Mouse (Mus musculus): ENCODE measurements around the gene Rab26. TPM values are rescaled to one million over a fixed set of nuclear protein-coding genes. Genes with fewer than 3 reads are reported as not detected.

Rab26 gene
- total and polyA plus RNA-seq, 3 experiments = 0.36 to 1.3 (median 0.40) TPM

DNA sequence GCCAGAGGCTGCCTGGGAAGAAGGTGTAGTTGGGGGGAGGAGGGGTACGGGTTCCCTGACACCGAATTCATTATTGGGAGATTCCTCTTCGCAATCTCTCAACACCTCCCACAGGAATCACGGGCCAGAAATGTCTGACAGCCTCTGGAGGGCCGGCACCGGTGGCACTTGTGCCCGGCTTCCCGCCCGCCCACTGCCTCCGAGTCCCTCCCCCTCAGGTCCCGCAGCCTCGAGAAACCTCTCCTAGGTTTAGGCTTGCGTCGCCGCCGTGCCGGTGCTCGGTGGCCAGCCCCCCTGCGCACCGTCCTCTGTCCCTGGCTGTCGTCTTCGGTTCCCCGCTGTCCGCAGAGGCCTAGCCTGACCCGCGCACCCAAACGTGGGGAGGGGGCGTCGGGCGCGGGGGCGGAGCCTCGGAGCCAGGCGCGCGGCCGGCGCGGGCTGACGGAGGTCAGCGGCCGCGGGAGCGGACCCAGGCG, 45.8 kb downstream of the Rab26 start, which contains the start of gene Caskin1:
Gene Caskin1, plus strand, starts transcription at position 416 of the 476 bp plus-strand sequence.
- dilution Hi-C loops (cut with MboI; ENCODE audit: extremely low pct_ligation_motif_present, extremely low pct_unique_long_range_greater_than_20kb, low sequenced_read_pairs) = no loop called here
- H3K27me3 ChIP-seq (replicated peaks) = peaks cover 56% of the 10 kb centered on the region
- no peak for TF ChIP-seq TBP (conservative IDR thresholded peaks at IDR 0.05; ENCODE audit: low read depth, low read length)
- TF ChIP-seq HCFC1 (IDR thresholded peaks at IDR 0.05; ENCODE audit: low read depth, low read length) = no peak
- TF ChIP-seq CHD2 (IDR thresholded peaks at IDR 0.05; ENCODE audit: low read length) = no peak
- no peak for TF ChIP-seq BHLHE40 (IDR thresholded peaks at IDR 0.05; ENCODE audit: low read depth, low read length)
- TF ChIP-seq RCOR1 (conservative IDR thresholded peaks at IDR 0.05; ENCODE audit: low read depth, low read length) = no peak
- TF ChIP-seq UBTF (IDR thresholded peaks at IDR 0.05; ENCODE audit: low read depth, low read length) = no peak; the same call in 1 of the 2 replicates
- no peak for TF ChIP-seq MAZ (IDR thresholded peaks at IDR 0.05; ENCODE audit: low read depth, low read length)
- no peak for TF ChIP-seq CHD1 (IDR thresholded peaks at IDR 0.05; ENCODE audit: low read depth, low read length)
- TF ChIP-seq USF2 (conservative IDR thresholded peaks at IDR 0.05; ENCODE audit: low read depth, low read length) = no peak
- no peak for TF ChIP-seq ZMIZ1 (IDR thresholded peaks at IDR 0.05; ENCODE audit: low read depth, low read length)
- no peak for TF ChIP-seq EP300 (IDR thresholded peaks at IDR 0.05; ENCODE audit: low read length)
- TF ChIP-seq GABPA (IDR thresholded peaks at IDR 0.05; ENCODE audit: insufficient replicate concordance, low read depth, low read length) = no peak
- no peak for TF ChIP-seq NRF1 (IDR thresholded peaks at IDR 0.05; ENCODE audit: low read depth, low read length)
- no peak for TF ChIP-seq TCF12 (IDR thresholded peaks at IDR 0.05; ENCODE audit: low read depth, low read length)
- no peak for TF ChIP-seq MYC (IDR thresholded peaks at IDR 0.05; ENCODE audit: low read depth, low read length)
- no peak for TF ChIP-seq SMC3 (IDR thresholded peaks at IDR 0.05; ENCODE audit: low read depth, low read length)
- no peak for TF ChIP-seq USF1 (IDR thresholded peaks at IDR 0.05; ENCODE audit: low read depth, low read length)
- TF ChIP-seq MAFK (IDR thresholded peaks at IDR 0.05; ENCODE audit: insufficient replicate concordance, low read length) = no peak
- no peak for TF ChIP-seq ETS1 (conservative IDR thresholded peaks at IDR 0.05; ENCODE audit: low read depth, low read length)
- no peak for TF ChIP-seq IRF4 (IDR thresholded peaks at IDR 0.05; ENCODE audit: low read depth, low read length)
- in situ Hi-C loops (cut with MboI; ENCODE audit: low pct_ligation_motif_present, low pct_unique_long_range_greater_than_20kb, low sequenced_read_pairs) = no loop called here
- H3K4me2 ChIP-seq (ENCODE audit: insufficient read depth, low read depth, poor library complexity, severe bottlenecking) = peak within 1 kb of the TSS; percentile 76
- no peak within 1 kb of the TSS; the same call in 1 of the 2 replicates for H3K9ac ChIP-seq (ENCODE audit: insufficient read depth, low read depth)
- no peaks in the 10 kb centered on the region for H3K9me3 ChIP-seq (replicated peaks; ENCODE audit: low read length)
- no peaks in the 10 kb centered on the region for H3K36me3 ChIP-seq (replicated peaks in 1 of 2; ENCODE audit: control insufficient read depth in 1 of 2, insufficient read depth in 1 of 2, low read length in 1 of 2)
- H3K27ac ChIP-seq (ENCODE audit: insufficient read depth, low read depth) = no peak within 1 kb of the TSS
- DNase-seq (ENCODE audit: extremely low read depth) = no peak
- H3K4me3 ChIP-seq (replicated peaks in 1 of 3; ENCODE audit: low read depth in 2 of 3, low read length in 2 of 3, poor library complexity in 1 of 3) = peak within 1 kb of the TSS in 1 of 3 experiments; percentile 47
- H3K79me2 ChIP-seq (replicated peaks; ENCODE audit: control insufficient read depth, extremely low read depth, insufficient read depth, poor library complexity, severe bottlenecking) = no peaks in the 10 kb centered on the region
- peaks cover 5 to 6% of the 10 kb centered on the region in 2 experiments; a peak in 2 of 4 replicates for H3K4me1 ChIP-seq (ENCODE audit: control insufficient read depth in 1 of 2, insufficient read depth in 2 of 2)
